ENCODE assay signal across 21 mouse cellular contexts in the genomic region with DNA sequence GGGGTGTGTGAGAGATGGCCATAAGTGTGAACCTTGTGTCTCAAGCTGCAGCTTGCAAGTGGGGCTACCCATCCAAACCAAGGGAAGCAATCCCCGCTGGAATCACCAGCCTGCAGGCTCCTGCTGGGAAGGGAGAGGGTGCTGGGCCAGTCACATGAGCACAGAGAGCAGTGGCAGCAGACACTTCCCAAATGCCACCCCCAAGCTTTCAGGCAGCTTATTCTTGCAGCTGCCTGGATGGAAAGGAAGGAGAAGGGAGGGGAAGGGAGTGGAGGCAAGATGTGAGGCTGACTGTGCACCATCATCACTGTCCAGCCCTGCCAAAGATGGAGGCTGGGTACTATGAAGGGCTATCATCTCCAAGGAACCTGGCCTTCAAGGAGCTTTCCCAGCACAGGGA. TPM values are rescaled to one million over a fixed set of nuclear protein-coding genes. Genes with fewer than 3 reads are reported as not detected.
DNase-seq lines count a peak whose midpoint lies in the region; ATAC-seq and TF ChIP-seq lines count a peak whose summit lies in the region.
"Had no signal": no experiment of that assay in that cellular context is flagged by ENCODE, and none has a peak within 500 bp of the region (broad histone marks: within the 10 kb centered on the region; RNA-seq: fewer than 3 reads in every experiment).

No protein-coding gene starts in this region.

- no peak for TF ChIP-seq POLR2A in olfactory bulb, adult 2 months (IDR thresholded peaks at IDR 0.05; ENCODE audit: insufficient read depth, low read depth, low read length)

- intact Hi-C loops in gastrocnemius, adult 2 months (cut with DNase I), result no loop called here

- ATAC-seq in neural tube, embryonic 13.5 days (ENCODE audit: low read depth), result no peak
- ATAC-seq: forebrain, embryonic 14.5 days; hindbrain, embryonic 16.5 days; Patski had no signal

- no peak for TF ChIP-seq CTCF in gastrocnemius, adult 2 months (IDR thresholded peaks at IDR 0.05)
- TF ChIP-seq CTCF in olfactory bulb, adult 2 months (IDR thresholded peaks at IDR 0.05; ENCODE audit: insufficient read depth, low read depth, low read length), result no peak

- 87% methylated on average over 1 of the region's 1 CpGs for WGBS in neural tube, embryonic 13.5 days
- WGBS in olfactory bulb, adult 2 months, result 10% methylated on average over 1 of the region's 1 CpGs
- 81% methylated on average over 1 of the region's 1 CpGs for WGBS in midbrain, embryonic 10.5 days

- no peak overlapping the region for H3K4me2 ChIP-seq in neural tube, embryonic 13.5 days
- H3K4me2 ChIP-seq: lung, embryonic 14.5 days; neural tube, embryonic 12.5 days had no signal

- peaks cover 55% of the 10 kb centered on the region for H3K4me1 ChIP-seq in neural tube, embryonic 13.5 days (replicated peaks)
- H3K4me1 ChIP-seq in olfactory bulb, adult 2 months (ENCODE audit: control insufficient read depth, insufficient read depth, low read length), result peaks cover 62% of the 10 kb centered on the region
- H3K4me1 ChIP-seq in midbrain, embryonic 10.5 days, result peaks cover 8% of the 10 kb centered on the region

- peak overlapping the region; percentile 40; the same call in 1 of the 2 replicates for H3K27ac ChIP-seq in gastrocnemius, adult 2 months
- no peak overlapping the region for H3K27ac ChIP-seq in neural tube, embryonic 13.5 days (replicated peaks)
- H3K27ac ChIP-seq in olfactory bulb, adult 2 months (ENCODE audit: insufficient read depth, low read depth, low read length), result peak overlapping the region; percentile 81
- H3K27ac ChIP-seq in midbrain, embryonic 10.5 days (replicated peaks), result no peak overlapping the region
- H3K27ac ChIP-seq: heart, embryonic 10.5 days; neural tube, embryonic 12.5 days had no signal

- no peak for DNase-seq in gastrocnemius, adult 2 months
- DNase-seq in gastrocnemius, postnatal 25 days, result no peak
- DNase-seq in neural tube, embryonic 10.5 days (ENCODE audit: extremely low spot score, low spot score), result no peak
- peak; percentile 67 for DNase-seq in layer of hippocampus, adult 9-11 months
- no peak for DNase-seq in midbrain, embryonic 10.5 days (ENCODE audit: low spot score)
- DNase-seq in adrenal gland, adult 2 months, result no peak
- DNase-seq: cerebellum, adult 11-12 months; gastrocnemius, postnatal 14 days; heart, postnatal 14 days; kidney, adult 18-20 months; kidney, postnatal 36 days; liver; lung, embryonic 14.5 days had no signal

- no peak overlapping the region for H3K4me3 ChIP-seq in gastrocnemius, adult 2 months
- no peak overlapping the region for H3K4me3 ChIP-seq in neural tube, embryonic 13.5 days
- H3K4me3 ChIP-seq in olfactory bulb, adult 2 months (ENCODE audit: insufficient read depth, low read depth, low read length), result no peak overlapping the region
- no peak overlapping the region for H3K4me3 ChIP-seq in midbrain, embryonic 10.5 days
- H3K4me3 ChIP-seq: heart, embryonic 10.5 days; neural tube, embryonic 12.5 days had no signal

- H3K27me3 ChIP-seq in neural tube, embryonic 13.5 days, result no peaks in the 10 kb centered on the region
- H3K27me3 ChIP-seq in midbrain, embryonic 10.5 days (ENCODE audit: low read depth, poor library complexity, severe bottlenecking), result no peaks in the 10 kb centered on the region
- H3K27me3 ChIP-seq: neural tube, embryonic 12.5 days; Patski had no signal

- H3K9me3 ChIP-seq in neural tube, embryonic 13.5 days, result no peaks in the 10 kb centered on the region
- no peaks in the 10 kb centered on the region for H3K9me3 ChIP-seq in midbrain, embryonic 10.5 days (replicated peaks)
- H3K9me3 ChIP-seq: heart, embryonic 10.5 days; neural tube, embryonic 12.5 days had no signal

- peaks cover 24% of the 10 kb centered on the region; the same call in 1 of the 2 replicates for H3K36me3 ChIP-seq in neural tube, embryonic 13.5 days
- H3K36me3 ChIP-seq in midbrain, embryonic 10.5 days, result peaks cover 73% of the 10 kb centered on the region

- 0 out of 2 replicates have a peak overlapping the region, but pooled peaks have one; percentile 17 for H3K9ac ChIP-seq in neural tube, embryonic 13.5 days
- H3K9ac ChIP-seq: lung, embryonic 14.5 days had no signal

RNA-seq across cellular contexts. Expression of a gene that starts 8.7 kb away (rescaled TPM):
- total RNA-seq in gastrocnemius, adult 2 months (2021), result 10 to 100 TPM; 48.4 to 49.1 TPM
- total RNA-seq in gastrocnemius, postnatal 25 days (2021), result 10 to 100 TPM; 34.5 to 38.6 TPM
- polyA plus RNA-seq in neural tube, embryonic 13.5 days (2015; fragmentation: Nextera tagmentation; extraction: Ambion mirVana), result 32.7 and 36.5 TPM in 2 replicates
- polyA plus RNA-seq in olfactory bulb, adult 2 months (2012; ENCODE audit: insufficient read depth, insufficient read length, low replicate concordance, missing spikeins), result not detected in 2 replicates
- polyA plus RNA-seq in midbrain, embryonic 10.5 days (2016; fragmentation: Nextera tagmentation; extraction: Ambion mirVana), result 20.3 and 20.5 TPM in 2 replicates
- 10 to 100 TPM; 68.3 to 70.8 TPM for total RNA-seq in adrenal gland, adult 2 months (2021)
- polyA plus RNA-seq in adrenal gland, adult 2 months (2012; rRNA removed), result 159 and 163 TPM in 2 replicates

RNA-seq across cellular contexts. Expression of a gene that starts 22.9 kb away (rescaled TPM):
- total RNA-seq in gastrocnemius, adult 2 months (2021), result under 1 TPM; 0.45 to 0.51 TPM
- under 1 TPM; 0.28 to 0.40 TPM for total RNA-seq in gastrocnemius, postnatal 25 days (2021)
- polyA plus RNA-seq in neural tube, embryonic 13.5 days (2015; fragmentation: Nextera tagmentation; extraction: Ambion mirVana), result 0.40 TPM in 1 of 2 replicates, not detected in the other
- polyA plus RNA-seq in olfactory bulb, adult 2 months (2012; ENCODE audit: insufficient read depth, insufficient read length, low replicate concordance, missing spikeins), result not detected in 2 replicates
- 0.10 and 0.22 TPM in 2 replicates for polyA plus RNA-seq in midbrain, embryonic 10.5 days (2016; fragmentation: Nextera tagmentation; extraction: Ambion mirVana)
- under 1 TPM; 0.69 to 0.98 TPM for total RNA-seq in adrenal gland, adult 2 months (2021)
- 3.1 and 3.4 TPM in 2 replicates for polyA plus RNA-seq in adrenal gland, adult 2 months (2012; rRNA removed)
- polyA plus RNA-seq: midbrain, postnatal 0 days had no signal

RNA-seq across cellular contexts. Expression of a gene that starts 23.2 kb away (rescaled TPM):
- total RNA-seq in gastrocnemius, adult 2 months (2021), result 10 to 100 TPM; 73.4 to 74.2 TPM
- 10 to 100 TPM; 58.1 to 58.5 TPM for total RNA-seq in gastrocnemius, postnatal 25 days (2021)
- polyA plus RNA-seq in neural tube, embryonic 13.5 days (2015; fragmentation: Nextera tagmentation; extraction: Ambion mirVana), result 153 and 159 TPM in 2 replicates
- not detected in 2 replicates for polyA plus RNA-seq in olfactory bulb, adult 2 months (2012; ENCODE audit: insufficient read depth, insufficient read length, low replicate concordance, missing spikeins)
- polyA plus RNA-seq in midbrain, embryonic 10.5 days (2016; fragmentation: Nextera tagmentation; extraction: Ambion mirVana), result 177 TPM in 2 replicates
- 10 to 100 TPM; 83.8 to 84.2 TPM for total RNA-seq in adrenal gland, adult 2 months (2021)
- 177 and 183 TPM in 2 replicates for polyA plus RNA-seq in adrenal gland, adult 2 months (2012; rRNA removed)

RNA-seq across cellular contexts. Expression of a gene that starts 36.5 kb away (rescaled TPM):
- not detected for total RNA-seq in gastrocnemius, adult 2 months (2021)
- total RNA-seq in gastrocnemius, postnatal 25 days (2021), result not detected
- polyA plus RNA-seq in neural tube, embryonic 13.5 days (2015; fragmentation: Nextera tagmentation; extraction: Ambion mirVana), result 0.14 TPM in 1 of 2 replicates, not detected in the other
- polyA plus RNA-seq in olfactory bulb, adult 2 months (2012; ENCODE audit: insufficient read depth, insufficient read length, low replicate concordance, missing spikeins), result not detected in 2 replicates
- 0.06 TPM in 2 replicates for polyA plus RNA-seq in midbrain, embryonic 10.5 days (2016; fragmentation: Nextera tagmentation; extraction: Ambion mirVana)
- total RNA-seq in adrenal gland, adult 2 months (2021), result under 1 TPM in 1 of 2 experiments, not detected in 1; 0.14 TPM
- 0.38 and 0.64 TPM in 2 replicates for polyA plus RNA-seq in adrenal gland, adult 2 months (2012; rRNA removed)
- total RNA-seq: gastrocnemius, postnatal 14 days; heart, postnatal 14 days had no signal

RNA-seq across cellular contexts. Expression of a gene that starts 46.0 kb away (rescaled TPM):
- total RNA-seq in gastrocnemius, adult 2 months (2021), result 1 to 10 TPM; 6.2 to 9.9 TPM
- total RNA-seq in gastrocnemius, postnatal 25 days (2021), result 10 to 100 TPM in 1 of 2 experiments, 1 to 10 TPM in 1; 8.8 to 10.6 TPM
- 46.4 and 49.0 TPM in 2 replicates for polyA plus RNA-seq in neural tube, embryonic 13.5 days (2015; fragmentation: Nextera tagmentation; extraction: Ambion mirVana)
- not detected in 2 replicates for polyA plus RNA-seq in olfactory bulb, adult 2 months (2012; ENCODE audit: insufficient read depth, insufficient read length, low replicate concordance, missing spikeins)
- 65.2 and 68.2 TPM in 2 replicates for polyA plus RNA-seq in midbrain, embryonic 10.5 days (2016; fragmentation: Nextera tagmentation; extraction: Ambion mirVana)
- 10 to 100 TPM; 70.2 to 81.4 TPM for total RNA-seq in adrenal gland, adult 2 months (2021)
- polyA plus RNA-seq in adrenal gland, adult 2 months (2012; rRNA removed), result 253 and 254 TPM in 2 replicates

Comparison
In these comparisons a context has a peak if more than half of its experiments do, and no peak if none do; other contexts are left out.
1. H3K27ac ChIP-seq: peak in gastrocnemius, adult 2 months (single experiment) and olfactory bulb, adult 2 months (single experiment); none in neural tube, embryonic 13.5 days (single experiment) and midbrain, embryonic 10.5 days (single experiment).
2. RNA of a gene that starts 23.2 kb away (polyA plus RNA-seq): 177 to 183 TPM in adrenal gland, adult 2 months, 177 TPM in midbrain, embryonic 10.5 days and 153 to 159 TPM in neural tube, embryonic 13.5 days; not detected in olfactory bulb, adult 2 months; every median in the first group is over 100 times any median in the second.